Mouse (Mus musculus): Measurements from ENCODE around the gene Dad1. TPM values are rescaled to one million over a fixed set of nuclear protein-coding genes. Genes with fewer than 3 reads are reported as not detected.

Gene Dad1
- polyA plus RNA-seq, 1 experiment, result 162 TPM

DNA sequence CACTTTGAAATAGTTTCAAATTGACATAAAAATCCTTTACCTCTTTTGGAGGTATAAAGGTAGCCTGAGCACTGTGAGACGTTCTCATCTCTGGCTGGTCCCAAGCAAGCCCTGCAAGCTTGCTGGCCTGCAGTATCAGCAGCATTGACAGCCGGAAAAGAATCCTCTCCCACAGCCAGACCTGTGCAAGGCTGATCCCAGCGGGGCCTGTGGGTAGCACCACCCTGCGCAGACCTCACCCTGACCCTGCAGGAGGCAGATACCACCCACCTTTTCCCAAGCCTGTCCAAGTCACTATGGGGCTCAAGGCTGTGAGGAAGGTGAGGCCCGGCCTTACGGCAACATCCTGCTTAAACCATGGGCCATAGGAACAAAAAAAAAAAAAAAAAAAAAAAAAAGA is 12.0 kb upstream of the Dad1 start:
- TF ChIP-seq CTCF (IDR thresholded peaks at IDR 0.05; ENCODE audit: borderline replicate concordance, insufficient read depth, low read length), result no peak
- TF ChIP-seq POLR2A (IDR thresholded peaks at IDR 0.05; ENCODE audit: low read depth, low read length), result no peak
- Histone ChIP-seq H3K4me1 (ENCODE audit: control insufficient read depth, insufficient read depth, low read length) (no peaks in the 10 kb centered on the region), H3K27ac (ENCODE audit: insufficient read depth, low read length) (no peak overlapping the region), H3K4me3 (ENCODE audit: insufficient read depth, low read length) (no peak overlapping the region)

DNA sequence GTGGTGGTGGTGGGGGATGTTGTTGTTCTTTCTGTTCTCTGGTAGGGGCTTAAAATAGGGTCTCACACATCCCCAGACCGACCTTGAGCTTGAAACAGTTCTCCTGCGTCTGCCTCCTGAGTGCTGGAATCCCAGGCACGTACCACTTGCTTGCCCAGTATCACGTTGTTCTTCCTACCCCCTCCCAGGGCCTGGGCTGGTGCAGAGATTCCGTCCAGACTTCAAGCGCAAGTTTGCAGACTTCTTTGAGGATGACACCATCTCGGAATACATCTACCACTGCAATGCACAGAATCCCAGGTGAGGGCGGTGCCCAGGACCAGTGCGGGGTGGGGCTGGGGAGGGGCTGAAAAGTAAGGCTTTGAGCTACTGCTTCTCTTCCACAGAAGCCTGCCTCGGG is 11.2 kb upstream of the Dad1 start:
- Histone ChIP-seq H3K4me3 (ENCODE audit: insufficient read depth, low read length) (no peak overlapping the region), H3K27ac (ENCODE audit: insufficient read depth, low read length) (no peak overlapping the region), H3K4me1 (ENCODE audit: control insufficient read depth, insufficient read depth, low read length) (peaks cover 7% of the 10 kb centered on the region)
- TF ChIP-seq POLR2A (IDR thresholded peaks at IDR 0.05; ENCODE audit: low read depth, low read length), result no peak
- TF ChIP-seq CTCF (IDR thresholded peaks at IDR 0.05; ENCODE audit: borderline replicate concordance, insufficient read depth, low read length), result no peak

DNA sequence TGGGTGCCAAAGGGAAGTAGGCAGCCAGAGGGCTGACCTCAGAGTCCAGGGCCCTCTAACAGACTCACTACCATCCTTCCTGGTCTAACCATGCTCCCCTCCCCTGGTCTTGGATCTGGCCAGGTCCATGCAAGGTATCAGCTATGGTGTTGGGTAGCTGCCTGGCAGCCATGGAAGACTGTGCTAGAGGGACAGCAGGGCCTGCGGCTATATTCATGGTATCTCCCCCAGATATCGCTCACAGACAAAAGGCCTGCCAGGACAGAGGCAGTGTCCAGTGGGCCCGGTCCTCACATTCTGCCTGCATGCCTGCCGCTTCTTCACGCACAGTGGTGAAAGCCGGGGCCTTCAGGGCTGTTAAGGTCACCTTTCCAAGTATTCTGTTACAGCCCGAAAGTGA is 10.3 kb upstream of the Dad1 start:
- H3K27ac ChIP-seq (ENCODE audit: insufficient read depth, low read length), result no peak overlapping the region
- no peak for TF ChIP-seq CTCF (IDR thresholded peaks at IDR 0.05; ENCODE audit: borderline replicate concordance, insufficient read depth, low read length)
- no peak for TF ChIP-seq POLR2A (IDR thresholded peaks at IDR 0.05; ENCODE audit: low read depth, low read length)
- H3K4me1 ChIP-seq (ENCODE audit: control insufficient read depth, insufficient read depth, low read length), result peaks cover 8% of the 10 kb centered on the region
- H3K4me3 ChIP-seq (ENCODE audit: insufficient read depth, low read length), result no peak overlapping the region

DNA sequence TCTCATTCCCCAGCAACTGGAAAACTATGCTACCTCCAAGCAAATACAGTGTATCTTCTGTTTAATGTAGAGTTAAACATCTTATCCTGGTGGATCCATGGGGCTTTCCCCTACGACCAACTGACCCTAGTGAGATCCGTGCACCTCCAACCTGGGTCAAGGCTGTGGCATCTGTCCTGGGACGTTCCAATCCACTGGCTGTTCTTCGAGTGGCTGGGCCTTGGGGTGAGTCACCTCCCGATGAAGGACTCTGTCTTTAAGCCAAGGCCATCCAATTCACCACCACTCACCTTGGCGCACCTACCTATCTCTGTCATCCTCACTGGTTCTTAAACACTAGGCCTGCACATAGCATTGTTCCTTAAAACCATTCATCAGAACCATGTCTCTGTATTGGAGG is 9.2 kb upstream of the Dad1 start:
- Histone ChIP-seq H3K4me3 (ENCODE audit: insufficient read depth, low read length) (no peak overlapping the region), H3K4me1 (ENCODE audit: control insufficient read depth, insufficient read depth, low read length) (peaks cover 8% of the 10 kb centered on the region), H3K27ac (ENCODE audit: insufficient read depth, low read length) (no peak overlapping the region)
- TF ChIP-seq CTCF (IDR thresholded peaks at IDR 0.05; ENCODE audit: borderline replicate concordance, insufficient read depth, low read length), result no peak
- TF ChIP-seq POLR2A (IDR thresholded peaks at IDR 0.05; ENCODE audit: low read depth, low read length), result no peak

DNA sequence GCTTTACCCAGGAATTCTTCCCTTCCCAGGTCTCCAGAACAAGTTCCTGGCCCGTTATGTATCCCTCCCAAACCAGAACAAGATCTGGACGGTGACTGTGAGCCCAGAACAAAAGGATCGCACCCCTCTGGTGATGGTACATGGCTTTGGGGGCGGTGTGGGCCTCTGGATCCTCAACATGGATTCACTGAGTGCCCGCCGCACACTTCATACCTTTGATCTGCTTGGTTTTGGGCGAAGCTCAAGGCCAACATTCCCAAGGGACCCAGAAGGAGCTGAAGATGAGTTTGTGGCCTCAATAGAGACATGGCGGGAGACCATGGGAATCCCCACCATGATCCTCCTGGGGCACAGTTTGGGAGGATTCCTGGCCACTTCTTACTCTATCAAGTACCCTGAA is 8.7 kb upstream of the Dad1 start:
- no peak overlapping the region for H3K4me3 ChIP-seq (ENCODE audit: insufficient read depth, low read length)
- H3K4me1 ChIP-seq (ENCODE audit: control insufficient read depth, insufficient read depth, low read length), result peaks cover 8% of the 10 kb centered on the region
- no peak for TF ChIP-seq CTCF (IDR thresholded peaks at IDR 0.05; ENCODE audit: borderline replicate concordance, insufficient read depth, low read length)
- no peak for TF ChIP-seq POLR2A (IDR thresholded peaks at IDR 0.05; ENCODE audit: low read depth, low read length)
- H3K27ac ChIP-seq (ENCODE audit: insufficient read depth, low read length), result no peak overlapping the region

DNA sequence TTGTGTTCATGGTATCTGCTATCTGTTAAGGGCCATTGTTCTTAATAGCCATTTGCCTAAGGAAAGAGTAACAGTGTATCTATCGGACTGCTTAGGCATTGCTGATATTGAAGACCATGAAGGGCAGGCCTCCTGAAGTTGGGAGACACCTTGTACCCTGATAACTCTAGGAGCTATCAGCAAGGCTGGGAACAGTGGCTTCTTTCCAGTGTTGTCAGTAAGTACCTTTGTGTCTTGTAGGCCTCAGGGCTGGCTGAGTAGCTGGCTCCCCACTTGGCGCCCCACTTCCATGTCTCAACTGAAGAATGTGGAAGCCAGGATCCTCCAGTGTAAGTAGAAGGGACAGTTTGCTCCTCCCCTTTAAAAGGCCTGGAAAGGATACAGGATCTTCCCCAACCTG is 7.5 kb upstream of the Dad1 start:
- Histone ChIP-seq H3K27ac (ENCODE audit: insufficient read depth, low read length) (no peak overlapping the region), H3K4me1 (ENCODE audit: control insufficient read depth, insufficient read depth, low read length) (peaks cover 8% of the 10 kb centered on the region), H3K4me3 (ENCODE audit: insufficient read depth, low read length) (no peak overlapping the region)
- TF ChIP-seq CTCF (IDR thresholded peaks at IDR 0.05; ENCODE audit: borderline replicate concordance, insufficient read depth, low read length), result no peak
- no peak for TF ChIP-seq POLR2A (IDR thresholded peaks at IDR 0.05; ENCODE audit: low read depth, low read length)

DNA sequence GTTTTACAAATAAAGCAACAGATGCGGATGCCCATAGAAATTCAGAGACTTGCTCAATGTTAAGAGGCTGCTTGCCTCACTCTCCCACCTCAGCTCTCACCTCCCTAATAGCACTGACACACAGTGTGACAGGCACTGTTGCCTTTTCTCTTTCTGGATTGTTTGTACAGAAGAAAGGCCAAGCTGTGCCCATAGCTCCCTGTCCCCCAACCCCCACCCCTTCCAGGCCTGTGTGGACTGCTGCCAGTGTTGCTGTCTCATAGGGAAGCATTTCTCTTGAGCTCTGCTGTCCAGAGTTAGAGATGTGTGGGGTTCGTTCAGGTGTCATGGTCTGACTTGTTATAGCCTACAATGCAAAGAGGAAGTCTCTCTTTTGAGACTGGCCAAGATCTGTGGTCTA is 6.3 kb upstream of the Dad1 start:
- peak overlapping the region; percentile 91 for H3K4me3 ChIP-seq (ENCODE audit: insufficient read depth, low read length)
- peaks cover 8% of the 10 kb centered on the region for H3K4me1 ChIP-seq (ENCODE audit: control insufficient read depth, insufficient read depth, low read length)
- peak overlapping the region; percentile 60 for H3K27ac ChIP-seq (ENCODE audit: insufficient read depth, low read length)
- TF ChIP-seq POLR2A (IDR thresholded peaks at IDR 0.05; ENCODE audit: low read depth, low read length) (no peak), CTCF (IDR thresholded peaks at IDR 0.05; ENCODE audit: borderline replicate concordance, insufficient read depth, low read length) (no peak)

DNA sequence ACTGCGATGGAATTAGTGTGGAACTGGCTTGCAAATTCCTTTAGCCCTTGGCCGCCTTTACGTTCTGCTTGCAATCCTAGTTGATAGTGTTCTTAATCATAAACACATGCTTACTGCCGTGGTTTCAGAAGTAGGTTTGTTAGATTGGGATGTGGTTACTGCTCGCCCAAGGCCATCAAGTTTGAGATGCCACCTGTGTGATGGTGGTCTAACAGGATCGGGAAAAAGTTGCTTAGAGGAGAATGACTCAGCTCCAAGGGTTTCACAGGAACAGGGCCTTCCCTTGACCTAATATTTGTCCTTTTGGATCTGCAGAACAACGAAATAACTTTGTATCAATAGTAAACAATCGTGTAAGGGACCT is 5.8 kb upstream of the Dad1 start:
- peak overlapping the region; percentile 60 for H3K27ac ChIP-seq (ENCODE audit: insufficient read depth, low read length)

DNA sequence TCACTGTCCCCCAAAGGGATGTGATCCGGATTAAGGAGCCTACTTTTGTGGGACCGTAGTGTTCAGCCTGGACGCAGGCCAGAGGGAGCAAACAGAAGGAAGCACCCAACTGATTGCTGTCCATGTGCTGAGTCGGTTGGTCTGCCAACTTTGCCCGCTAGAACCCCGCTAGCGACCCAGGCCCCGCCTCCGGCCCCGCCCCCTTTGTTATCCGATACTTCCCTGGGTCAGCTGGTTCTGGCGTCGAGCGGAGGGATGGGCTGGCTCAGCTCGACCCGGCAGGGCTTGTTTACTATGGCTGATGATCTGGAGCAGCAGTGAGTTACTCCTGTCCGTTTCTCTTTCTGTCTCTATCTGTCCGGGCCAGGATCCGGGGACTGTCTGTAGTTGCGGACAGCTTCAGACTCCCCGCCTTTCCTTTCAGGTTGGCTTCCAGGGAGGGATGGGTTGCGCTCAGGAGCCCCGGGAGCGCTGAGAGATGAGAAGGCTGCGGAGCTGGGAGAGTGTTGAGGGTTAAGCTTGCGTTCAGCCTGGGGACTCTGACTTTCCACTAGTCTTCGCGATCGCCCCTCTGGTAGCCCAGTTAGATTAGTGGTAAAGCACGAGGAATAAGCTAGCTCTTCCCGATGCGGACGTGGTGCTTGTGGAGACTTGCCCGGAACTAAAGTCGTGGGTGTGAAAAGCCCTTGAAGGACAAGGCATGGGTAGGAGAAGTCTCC is 5.3 kb upstream of the Dad1 start:
- H3K27ac ChIP-seq (ENCODE audit: insufficient read depth, low read length), result peak overlapping the region; percentile 60
- H3K4me1 ChIP-seq (ENCODE audit: control insufficient read depth, insufficient read depth, low read length), result peaks cover 8% of the 10 kb centered on the region
- H3K4me3 ChIP-seq (ENCODE audit: insufficient read depth, low read length), result peak overlapping the region; percentile 91
- TF ChIP-seq POLR2A (IDR thresholded peaks at IDR 0.05; ENCODE audit: low read depth, low read length) (peak; percentile 92), CTCF (IDR thresholded peaks at IDR 0.05; ENCODE audit: borderline replicate concordance, insufficient read depth, low read length) (no peak)

More for the DNA sequence above, 5.8 kb upstream of the Dad1 start:
- Histone ChIP-seq H3K4me3 (ENCODE audit: insufficient read depth, low read length) (peak overlapping the region; percentile 91), H3K4me1 (ENCODE audit: control insufficient read depth, insufficient read depth, low read length) (peaks cover 8% of the 10 kb centered on the region)
- TF ChIP-seq CTCF (IDR thresholded peaks at IDR 0.05; ENCODE audit: borderline replicate concordance, insufficient read depth, low read length) (no peak), POLR2A (IDR thresholded peaks at IDR 0.05; ENCODE audit: low read depth, low read length) (no peak)

DNA sequence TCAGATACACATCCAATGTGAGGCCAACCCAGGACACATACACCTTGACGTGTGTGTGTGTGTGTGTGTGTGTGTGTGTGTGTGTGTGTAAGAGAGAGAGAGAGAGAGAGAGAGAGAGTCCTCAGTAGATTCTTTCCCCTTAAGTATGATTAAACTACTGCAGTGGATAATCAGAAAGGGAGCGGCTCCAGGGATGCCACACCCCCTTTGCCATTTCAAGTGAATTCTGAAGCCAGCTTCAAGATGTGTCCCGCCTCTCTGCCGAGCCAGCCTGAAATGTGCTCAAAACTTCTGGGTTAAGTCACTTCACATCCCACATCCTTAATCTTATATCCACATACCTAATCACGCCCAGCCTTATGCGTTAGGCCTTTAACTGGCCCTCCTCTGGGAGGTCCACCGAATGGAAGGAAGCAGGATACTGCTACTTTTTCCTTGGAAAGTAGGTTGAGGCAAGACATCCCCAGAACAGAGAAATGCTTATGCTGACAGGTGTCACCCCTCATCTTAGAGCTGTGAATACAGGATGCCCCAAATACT is 4.3 kb upstream of the Dad1 start:
- Histone ChIP-seq H3K4me3 (ENCODE audit: insufficient read depth, low read length) (no peak overlapping the region), H3K27ac (ENCODE audit: insufficient read depth, low read length) (no peak overlapping the region), H3K4me1 (ENCODE audit: control insufficient read depth, insufficient read depth, low read length) (peaks cover 8% of the 10 kb centered on the region)
- TF ChIP-seq CTCF (IDR thresholded peaks at IDR 0.05; ENCODE audit: borderline replicate concordance, insufficient read depth, low read length), result no peak
- TF ChIP-seq POLR2A (IDR thresholded peaks at IDR 0.05; ENCODE audit: low read depth, low read length), result no peak

Data from embryonic fibroblast, embryonic 13.5 days (primary cell).